Mouse (Mus musculus): ENCODE measurements at regions not wholly inside any gene's neighbourhood (a gene's known extent, or its start where the extent isn't known, plus 50 kb on each side); places are given as distances from the start of the nearest gene placed in this dataset.

DNA sequence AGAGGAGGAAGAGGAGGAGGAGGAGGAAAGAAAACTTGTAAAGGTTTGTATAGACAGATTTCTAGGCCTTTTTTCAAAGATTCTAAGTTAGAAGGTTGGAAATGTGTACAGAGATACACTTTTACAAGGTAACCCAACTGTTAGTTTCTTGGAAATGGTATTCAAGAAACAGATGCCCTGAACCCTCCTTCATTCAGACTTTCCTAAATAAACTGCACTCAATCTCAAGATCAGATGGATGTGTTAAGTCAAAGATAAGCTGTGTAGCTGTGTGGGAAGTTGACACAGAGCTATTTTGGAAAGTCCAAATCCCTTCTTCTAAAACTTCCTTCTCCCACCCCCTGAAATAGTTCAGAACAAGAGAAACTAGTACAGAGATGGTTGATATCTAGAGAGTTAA is 342.2 kb upstream of the Gm11042 start:
- no peak for TF ChIP-seq POLR2A (IDR thresholded peaks at IDR 0.05; ENCODE audit: insufficient read length, low read depth)
- no peak for TF ChIP-seq POLR2AphosphoS2 (IDR thresholded peaks at IDR 0.05; ENCODE audit: insufficient read length, low read depth)
- TF ChIP-seq TCF12 (IDR thresholded peaks at IDR 0.05; ENCODE audit: insufficient read depth, poor library complexity, severe bottlenecking) = no peak
- TF ChIP-seq MYOG (IDR thresholded peaks at IDR 0.05; ENCODE audit: control insufficient read depth in 1 of 3, insufficient read depth in 1 of 3, insufficient read length in 2 of 3, low read depth in 2 of 3) = no peak
- TF ChIP-seq E2F4 (IDR thresholded peaks at IDR 0.05; ENCODE audit: insufficient read depth) = no peak
